Comparison of ENCODE assay signal across 9 mouse cellular contexts in genomic region chr16:11035790-11036431, GRCm38 (mm10). TPM values are rescaled to one million over a fixed set of nuclear protein-coding genes. Genes with fewer than 3 reads are reported as not detected.
A peak's percentile ranks its signal among the peaks of the same experiment; 100 is the strongest.
DNase-seq lines count a peak whose midpoint lies in the region; ATAC-seq and TF ChIP-seq lines count a peak whose summit lies in the region.
"Had no signal": no experiment of that assay in that cellular context is flagged by ENCODE, and none has a peak within 500 bp of the region (broad histone marks: within the 10 kb centered on the region; RNA-seq: fewer than 3 reads in every experiment).

No protein-coding gene starts in this region.

- H3K4me1 ChIP-seq in MEL (ENCODE audit: control insufficient read depth in 1 of 2, insufficient read depth in 2 of 2, low read length in 2 of 2) = no peaks in the 10 kb centered on the region; a peak in 1 of 4 replicates
- no peaks in the 10 kb centered on the region for H3K4me1 ChIP-seq in forebrain, embryonic 13.5 days
- H3K4me1 ChIP-seq in lung, postnatal 0 days (ENCODE audit: insufficient read depth, low read depth, low read length) = no peaks in the 10 kb centered on the region

- WGBS in forebrain, embryonic 13.5 days = 25% methylated on average over 15 of the region's 15 CpGs
- 27% methylated on average over 15 of the region's 15 CpGs for WGBS in lung, postnatal 0 days

- peak; percentile 83 for DNase-seq in MEL (ENCODE audit: low read depth, low spot score)
- peak; percentile 80 to 84 for DNase-seq in heart, postnatal 36 days
- peak; percentile 80 for DNase-seq in layer of hippocampus, adult 11-12 months (ENCODE audit: low spot score)
- DNase-seq in lung, postnatal 0 days (ENCODE audit: low spot score) = peak; percentile 86
- DNase-seq in ovary, postnatal 36 days (ENCODE audit: low spot score) = peak; percentile 71
- DNase-seq in thymus, postnatal 10 days (ENCODE audit: low spot score in 2 of 2) = peak; percentile 42 to 80

- peak; percentile 85 for TF ChIP-seq RAD21 in MEL (IDR thresholded peaks at IDR 0.05; ENCODE audit: low read depth, low read length)

- H3K79me2 ChIP-seq in MEL (ENCODE audit: control insufficient read depth, insufficient read depth, low read length, poor library complexity) = no peaks in the 10 kb centered on the region

- H3K27ac ChIP-seq in MEL (ENCODE audit: control insufficient read depth, low read depth, low read length) = no peak overlapping the region
- H3K27ac ChIP-seq in forebrain, embryonic 13.5 days = no peak overlapping the region
- no peak overlapping the region for H3K27ac ChIP-seq in lung, postnatal 0 days (ENCODE audit: low read length)
- H3K27ac ChIP-seq: limb, embryonic 15.5 days had no signal

- no peak overlapping the region for H3K9ac ChIP-seq in MEL (ENCODE audit: control insufficient read depth, low read depth, low read length, poor library complexity, severe bottlenecking)
- H3K9ac ChIP-seq in forebrain, embryonic 13.5 days = no peak overlapping the region
- no peak overlapping the region for H3K9ac ChIP-seq in lung, postnatal 0 days (replicated peaks; ENCODE audit: low read depth)
- H3K9ac ChIP-seq: limb, embryonic 15.5 days had no signal

- intact Hi-C loops in heart, postnatal 36 days (cut with DNase I) = loop anchor here (1.0 to 10.0 kb wide), 6 partner anchors 36 to 471 kb away; no protein-coding TSS in a partner anchor

- no peaks in the 10 kb centered on the region; a peak in 1 of 4 replicates for H3K27me3 ChIP-seq in MEL (ENCODE audit: control insufficient read depth in 1 of 2, insufficient read depth in 2 of 2, low read length in 2 of 2)
- H3K27me3 ChIP-seq in forebrain, embryonic 13.5 days = no peaks in the 10 kb centered on the region
- no peaks in the 10 kb centered on the region for H3K27me3 ChIP-seq in lung, postnatal 0 days (replicated peaks; ENCODE audit: insufficient read depth, low read length)
- H3K27me3 ChIP-seq: limb, embryonic 15.5 days had no signal

- TF ChIP-seq POLR2A in MEL (IDR thresholded peaks at IDR 0.05; ENCODE audit: control insufficient read depth in 1 of 2, insufficient read depth in 1 of 2, low read depth in 1 of 2, low read length in 2 of 2, poor library complexity in 1 of 2) = no peak

- no peak overlapping the region for H3K4me2 ChIP-seq in forebrain, embryonic 13.5 days
- H3K4me2 ChIP-seq in lung, postnatal 0 days (replicated peaks; ENCODE audit: low read depth, low read length) = no peak overlapping the region
- H3K4me2 ChIP-seq: limb, embryonic 15.5 days had no signal

- H3K36me3 ChIP-seq in MEL (ENCODE audit: control insufficient read depth in 1 of 2, insufficient read depth in 2 of 2, low read length in 2 of 2) = no peaks in the 10 kb centered on the region
- H3K36me3 ChIP-seq in forebrain, embryonic 13.5 days (ENCODE audit: poor library complexity, severe bottlenecking) = no peaks in the 10 kb centered on the region
- H3K36me3 ChIP-seq in lung, postnatal 0 days (ENCODE audit: insufficient read depth, low read length) = no peaks in the 10 kb centered on the region
- H3K36me3 ChIP-seq: limb, embryonic 15.5 days had no signal

- TF ChIP-seq EP300 in MEL (IDR thresholded peaks at IDR 0.05; ENCODE audit: low read depth in 1 of 2, low read length in 2 of 2) = no peak
- no peak for TF ChIP-seq EP300 in lung, postnatal 0 days (IDR thresholded peaks at IDR 0.05)

- ATAC-seq in cerebellum, adult (ENCODE audit: insufficient number of reproducible peaks, low FRiP score, low TSS enrichment) = peak; percentile 90
- ATAC-seq in forebrain, embryonic 13.5 days = peak; percentile 77; the same call in 1 of the 2 replicates
- ATAC-seq in lung, postnatal 0 days = peak; percentile 82

- H3K4me3 ChIP-seq in MEL (ENCODE audit: control insufficient read depth in 1 of 2, insufficient read depth in 1 of 2, low read depth in 2 of 2, low read length in 2 of 2) = peak overlapping the region; percentile 21 to 30; a peak in 3 of 4 replicates
- no peak overlapping the region for H3K4me3 ChIP-seq in forebrain, embryonic 13.5 days
- no peak overlapping the region for H3K4me3 ChIP-seq in lung, postnatal 0 days (ENCODE audit: low read depth, low read length)
- H3K4me3 ChIP-seq: limb, embryonic 15.5 days had no signal

- H3K9me3 ChIP-seq in MEL (replicated peaks; ENCODE audit: insufficient read depth, low read length) = no peaks in the 10 kb centered on the region
- no peaks in the 10 kb centered on the region for H3K9me3 ChIP-seq in forebrain, embryonic 13.5 days (replicated peaks)
- H3K9me3 ChIP-seq in lung, postnatal 0 days (ENCODE audit: low read length) = no peaks in the 10 kb centered on the region
- H3K9me3 ChIP-seq: limb, embryonic 15.5 days had no signal

- TF ChIP-seq CTCF in MEL (IDR thresholded peaks at IDR 0.05 in 2 of 3, conservative IDR thresholded peaks at IDR 0.05 in 1 of 3; ENCODE audit: control insufficient read depth in 1 of 3, insufficient read depth in 1 of 3, low read depth in 2 of 3, low read length in 3 of 3, poor library complexity in 1 of 3, severe bottlenecking in 1 of 3) = peak; percentile 87 to 96 (median 93)
- peak; percentile 96 for TF ChIP-seq CTCF in lung, postnatal 0 days (IDR thresholded peaks at IDR 0.05)

TF ChIP-seq in MEL, 35 proteins besides CTCF, POLR2A, EP300 and RAD21:
- no peak for TF ChIP-seq ZKSCAN1 (IDR thresholded peaks at IDR 0.05; ENCODE audit: low read depth, low read length)
- TF ChIP-seq MAZ (IDR thresholded peaks at IDR 0.05; ENCODE audit: low read depth, low read length) = peak; percentile 67; the same call in 1 of the 2 replicates
- TF ChIP-seq POLR2AphosphoS2 (IDR thresholded peaks at IDR 0.05; ENCODE audit: low read length) = no peak
- TF ChIP-seq RCOR1 (IDR thresholded peaks at IDR 0.05; ENCODE audit: low read depth, low read length) = no peak
- no peak for TF ChIP-seq ZMIZ1 (IDR thresholded peaks at IDR 0.05; ENCODE audit: low read depth, low read length)
- no peak for TF ChIP-seq MXI1 (IDR thresholded peaks at IDR 0.05; ENCODE audit: low read depth, low read length)
- TF ChIP-seq ZC3H11A (IDR thresholded peaks at IDR 0.05; ENCODE audit: low read depth, low read length) = peak; percentile 85
- no peak for TF ChIP-seq ELF1 (IDR thresholded peaks at IDR 0.05; ENCODE audit: low read depth, low read length)
- TF ChIP-seq TCF12 (IDR thresholded peaks at IDR 0.05; ENCODE audit: low read depth, low read length) = no peak
- no peak for TF ChIP-seq NELFE (IDR thresholded peaks at IDR 0.05; ENCODE audit: low read depth, low read length)
- TF ChIP-seq MYC (IDR thresholded peaks at IDR 0.05; ENCODE audit: low read depth, low read length) = no peak
- peak; percentile 78 for TF ChIP-seq USF1 (IDR thresholded peaks at IDR 0.05; ENCODE audit: low read depth, low read length)
- TF ChIP-seq ZNF384 (IDR thresholded peaks at IDR 0.05; ENCODE audit: low read depth, low read length) = no peak
- TF ChIP-seq SIN3A (IDR thresholded peaks at IDR 0.05; ENCODE audit: low read length) = peak; percentile 29; the same call in 1 of the 2 replicates
- no peak for TF ChIP-seq KAT2A (conservative IDR thresholded peaks at IDR 0.05; ENCODE audit: low read depth, low read length)
- TF ChIP-seq BHLHE40 (IDR thresholded peaks at IDR 0.05; ENCODE audit: borderline replicate concordance, low read depth, low read length) = no peak
- TF ChIP-seq CHD1 (IDR thresholded peaks at IDR 0.05; ENCODE audit: low read depth, low read length) = no peak
- TF ChIP-seq NRF1 (IDR thresholded peaks at IDR 0.05; ENCODE audit: insufficient read depth, low read depth, low read length, poor library complexity, severe bottlenecking) = no peak
- TF ChIP-seq E2F4 (IDR thresholded peaks at IDR 0.05; ENCODE audit: borderline replicate concordance, low read depth, low read length) = no peak
- peak in 1 of 2 experiments; percentile 35; a peak in 1 of 4 replicates for TF ChIP-seq USF2 (IDR thresholded peaks at IDR 0.05; ENCODE audit: borderline replicate concordance in 1 of 2, insufficient read depth in 1 of 2, low read depth in 1 of 2, low read length in 2 of 2)
- no peak for TF ChIP-seq HCFC1 (IDR thresholded peaks at IDR 0.05; ENCODE audit: low read depth, low read length)
- peak; percentile 90 for TF ChIP-seq SMC3 (IDR thresholded peaks at IDR 0.05; ENCODE audit: low read depth, low read length)
- TF ChIP-seq JUND (IDR thresholded peaks at IDR 0.05; ENCODE audit: low read depth, low read length) = no peak
- 0 out of 2 replicates have a peak, but pooled peaks have one; percentile 21 for TF ChIP-seq MAX (IDR thresholded peaks at IDR 0.05; ENCODE audit: low read length)

RNA-seq across cellular contexts. Expression of gene Snn, which starts 24.8 kb away (rescaled TPM):
- total RNA-seq in MEL (2012; rRNA removed) = 0.42 and 0.73 TPM in 2 replicates
- 1 to 10 TPM in 1 of 2 experiments, not detected in 1; 2.4 TPM for polyA plus RNA-seq in MEL (2012; ENCODE audit: insufficient read depth in 1 of 2, insufficient read length in 2 of 2, low read depth in 1 of 2, low replicate concordance in 2 of 2, missing spikeins in 1 of 2)
- 122 and 140 TPM in 2 replicates for polyA plus RNA-seq in forebrain, embryonic 13.5 days (2015; fragmentation: Nextera tagmentation; extraction: Ambion mirVana)
- 10 to 100 TPM; 28.1 to 33.8 TPM for total RNA-seq in heart, postnatal 36 days (2021)
- 41.1 and 46.6 TPM in 2 replicates for polyA plus RNA-seq in lung, postnatal 0 days (2015; fragmentation: Nextera tagmentation; extraction: Ambion mirVana)

RNA-seq across cellular contexts. Expression of gene Litaf, which starts 30.0 kb away (rescaled TPM):
- 25.7 and 27.2 TPM in 2 replicates for total RNA-seq in MEL (2012; rRNA removed)
- polyA plus RNA-seq in MEL (2012; ENCODE audit: insufficient read depth in 1 of 2, insufficient read length in 2 of 2, low read depth in 1 of 2, low replicate concordance in 2 of 2, missing spikeins in 1 of 2) = 10 to 100 TPM in 1 of 2 experiments, not detected in 1; 50.1 TPM
- 59.2 and 59.3 TPM in 2 replicates for polyA plus RNA-seq in forebrain, embryonic 13.5 days (2015; fragmentation: Nextera tagmentation; extraction: Ambion mirVana)
- 10 to 100 TPM; 19.9 to 21.7 TPM for total RNA-seq in heart, postnatal 36 days (2021)
- polyA plus RNA-seq in lung, postnatal 0 days (2015; fragmentation: Nextera tagmentation; extraction: Ambion mirVana) = 106 and 118 TPM in 2 replicates

Comparison
In these comparisons a context has a peak if more than half of its experiments do, and no peak if none do; other contexts are left out.
1. H3K4me3 ChIP-seq: peak in MEL (2 of 2); none in forebrain, embryonic 13.5 days (single experiment) and lung, postnatal 0 days (single experiment).
2. RNA of gene Snn, which starts 24.8 kb away (polyA plus RNA-seq): 122 to 140 TPM in forebrain, embryonic 13.5 days and 41.1 to 46.6 TPM in lung, postnatal 0 days; 2.4 TPM in MEL; every median in the first group is over 10 times any median in the second.
3. Peak in every context shown above with its lines, with median percentiles within 50 percentile points of each other: DNase-seq and ATAC-seq.